Mouse (Mus musculus) heart, adult 2 months (tissue): ENCODE results near the gene Dock8. TPM values are rescaled to one million over a fixed set of nuclear protein-coding genes. Genes with fewer than 3 reads are reported as not detected.

Experiments
- DNase-seq, 2 experiments: peaks; one replicate each; pipeline ENCODE4 v3.0.0; 2021
- H3K27ac ChIP-seq: fragments of 200-600 bp; 2 replicates; pipeline ENCODE4 v1.8.1; 2022
- H3K27me3 ChIP-seq: fragments of 200-500 bp; 2 replicates; pipeline ENCODE4 v1.6.1; 2012; ENCODE audit warnings: mild to moderate bottlenecking, low read length, inconsistent platforms, mixed read lengths; ENCODE audit not compliant: control insufficient read depth, insufficient read depth
- H3K36me3 ChIP-seq: fragments of 200-500 bp; 2 replicates; pipeline ENCODE4 v1.6.1; 2012; ENCODE audit warnings: low read length, inconsistent platforms; ENCODE audit not compliant: control insufficient read depth, insufficient read depth
- H3K4me1 ChIP-seq: fragments of 200-500 bp; 2 replicates; pipeline ENCODE4 v1.6.1; 2011; ENCODE audit warnings: low read length; ENCODE audit not compliant: control insufficient read depth, insufficient read depth
- H3K4me3 ChIP-seq: fragments of 200-600 bp; 2 replicates; pipeline ENCODE4 v1.8.1; 2022
- H3K79me2 ChIP-seq: fragments of 200-500 bp; replicated peaks from 2 replicates; pipeline ENCODE4 v1.6.1; 2012; ENCODE audit warnings: mild to moderate bottlenecking, inconsistent platforms, low read length, moderate library complexity, mixed read lengths; ENCODE audit not compliant: control insufficient read depth, insufficient read depth
- H3K9ac ChIP-seq: fragments of 200-500 bp; 2 replicates; pipeline ENCODE4 v1.6.1; 2012; ENCODE audit warnings: low read depth, mild to moderate bottlenecking, control low read depth, inconsistent platforms, low read length, mixed read lengths
- CTCF ChIP-seq: fragments of 200-600 bp; IDR thresholded peaks from 2 replicates; pipeline ENCODE4 v1.8.1; 2022; ENCODE audit warnings: antibody characterized with exemption, mild to moderate bottlenecking, moderate library complexity
- EP300 ChIP-seq: fragments of 200-500 bp; IDR thresholded peaks from 2 replicates; pipeline ENCODE4 v1.6.1; 2011; ENCODE audit warnings: low read depth, low read length, control low read depth; ENCODE audit not compliant: insufficient read depth
- POLR2A ChIP-seq: fragments of 200-500 bp; IDR thresholded peaks from 2 replicates; pipeline ENCODE4 v1.6.1; 2011; ENCODE audit warnings: mild to moderate bottlenecking, low read depth, low read length, control low read depth; ENCODE audit not compliant: insufficient read depth
- WGBS: fragments of 180-500 bp; shearing (Covaris S2); methylation state at CpG from one replicate; pipeline ENCODE4 v1.1.7; 2018; 5-methylcytosine and 5-hydroxymethylcytosine counted together
- intact Hi-C: fragments of 180-260 bp; cut with DNase I; formaldehyde crosslinking; loops from one replicate; pipeline ENCODE4 v1.15.1; 2025
- long read RNA-seq: library from polyadenylated mRNA; stranded (forward); transcript quantifications from one replicate; pipeline ENCODE4 v2.0.0, GENCODE M21; 2021
- polyA plus RNA-seq: library from polyadenylated mRNA; depleted of rRNA; stranded (reverse); fragments of >200 nt; gene quantifications from 2 replicates; pipeline ENCODE4 v1.2.3, GENCODE M21; 2012; rRNA removed
- total RNA-seq, 2 experiments: library from RNA; stranded (reverse); gene quantifications; 2 replicates each; pipeline ENCODE4 v1.2.3; 2021

The Dock8 gene
- total RNA-seq = 10 to 100 TPM; 17.5 to 24.7 TPM
- 5.7 and 10.4 TPM in 2 replicates for polyA plus RNA-seq
- long read RNA-seq, partial matches to known transcripts = 1 of 5 reads
- long read RNA-seq, other reads (novel, unspliced or antisense) = 4 of 5 reads

- under 1% methylated on average over 109 of the region's 109 CpGs for WGBS
- intact Hi-C loops = loop anchor here (2.0 kb wide), 1 partner anchor 39 kb away; the partner anchor contains the start of gene Cbwd1
- H3K27me3 ChIP-seq = no peaks in the 10 kb centered on the region
Measured at GRCm38 (mm10) chr19:24999201-24999886, at the start of gene Dock8. TSS of gene Dock8 (plus strand) at chr19:24999534.

GRCm38 (mm10) chr19:24958531-24958930 lies 40.8 kb upstream of the Dock8 start:
- WGBS = 34% methylated on average over 3 of the region's 3 CpGs
- H3K79me2 ChIP-seq = no peaks in the 10 kb centered on the region
- TF ChIP-seq POLR2A = no peak
- TF ChIP-seq CTCF = peak; percentile 88
- no peak for TF ChIP-seq EP300
- H3K27me3 ChIP-seq = no peaks in the 10 kb centered on the region
- H3K4me3 ChIP-seq = no peak overlapping the region
- DNase-seq = no peak
- intact Hi-C loops = loop anchor here (2.0 to 5.0 kb wide), 2 partner anchors 494 to 670 kb away; no protein-coding TSS in a partner anchor
- H3K4me1 ChIP-seq = no peaks in the 10 kb centered on the region
- H3K36me3 ChIP-seq = 0 out of 2 replicates have a peak, but pooled peaks cover 2% of the 10 kb centered on the region
- H3K27ac ChIP-seq = no peak overlapping the region
- no peak overlapping the region for H3K9ac ChIP-seq

More at GRCm38 (mm10) chr19:24999201-24999886, at the start of gene Dock8:
- Histone ChIP-seq H3K9ac (peak within 1 kb of the TSS; percentile 70), H3K4me1 (no peaks in the 10 kb centered on the region), H3K79me2 (no peaks in the 10 kb centered on the region), H3K27ac (peak within 1 kb of the TSS; percentile 77), H3K4me3 (peak within 1 kb of the TSS; percentile 77), H3K36me3 (no peaks in the 10 kb centered on the region)
- TF ChIP-seq CTCF = peak; percentile 45
- TF ChIP-seq POLR2A = no peak
- peak; percentile 84 to 89 for DNase-seq

GRCm38 (mm10) chr19:24961172-24961962 lies 38.0 kb upstream of the Dock8 start, which contains the start of gene Cbwd1:
TSS of gene Cbwd1 (minus strand) at chr19:24961610.
- Histone ChIP-seq H3K4me1 (no peaks in the 10 kb centered on the region), H3K79me2 (no peaks in the 10 kb centered on the region), H3K36me3 (0 out of 2 replicates have a peak, but pooled peaks cover 2% of the 10 kb centered on the region), H3K9ac (peak within 1 kb of the TSS; percentile 40), H3K4me3 (peak within 1 kb of the TSS; percentile 68), H3K27ac (peak within 1 kb of the TSS; percentile 67), H3K27me3 (no peaks in the 10 kb centered on the region)
- under 1% methylated on average over 36 of the region's 36 CpGs for WGBS
- intact Hi-C loops = loop anchor here (2.0 to 5.0 kb wide), 3 partner anchors 37 to 373 kb away; partner anchors contain the start of gene Dock8
- TF ChIP-seq CTCF (peak; percentile 99), EP300 (peak; percentile 91), POLR2A (peak; percentile 94)
- DNase-seq = peak; percentile 97

GRCm38 (mm10) chr19:24966203-24966602 lies 33.1 kb upstream of the Dock8 start:
- Histone ChIP-seq H3K4me1 (no peaks in the 10 kb centered on the region; the same call in 1 of the 2 replicates), H3K27ac (no peak overlapping the region), H3K79me2 (no peaks in the 10 kb centered on the region), H3K4me3 (no peak overlapping the region), H3K27me3 (no peaks in the 10 kb centered on the region), H3K9ac (no peak overlapping the region), H3K36me3 (no peaks in the 10 kb centered on the region)
- DNase-seq = no peak
- 58% methylated on average over 2 of the region's 2 CpGs for WGBS
- intact Hi-C loops = no loop called here
- TF ChIP-seq POLR2A (no peak), CTCF (no peak), EP300 (no peak)

GRCm38 (mm10) chr19:24966941-24967340 lies 32.4 kb upstream of the Dock8 start:
- no peak overlapping the region for H3K9ac ChIP-seq
- H3K79me2 ChIP-seq = no peaks in the 10 kb centered on the region
- TF ChIP-seq POLR2A (no peak), CTCF (no peak), EP300 (no peak)
- H3K27ac ChIP-seq = no peak overlapping the region
- WGBS = 87% methylated on average over 2 of the region's 2 CpGs
- H3K27me3 ChIP-seq = no peaks in the 10 kb centered on the region
- intact Hi-C loops = no loop called here
- no peaks in the 10 kb centered on the region; the same call in 1 of the 2 replicates for H3K4me1 ChIP-seq
- no peak for DNase-seq
- H3K4me3 ChIP-seq = no peak overlapping the region
- no peaks in the 10 kb centered on the region for H3K36me3 ChIP-seq
